Mouse (Mus musculus): ENCODE measurements around the gene Alkbh6. TPM values are rescaled to one million over a fixed set of nuclear protein-coding genes. Genes with fewer than 3 reads are reported as not detected.

Alkbh6 gene
- total RNA-seq, 2 experiments from 2014 or later: 22.0 to 23.0 TPM

- intact Hi-C loops (cut with DNase I): no loop called here
- no peak for DNase-seq
These were observed 51.5 kb downstream of the Alkbh6 start for GRCm38 (mm10) chr7:30360028-30360427.

- intact Hi-C loops (cut with DNase I): no loop called here
- DNase-seq: peak in 1 of 2 experiments; percentile 33
These were observed 54.3 kb downstream of the Alkbh6 start, which contains the start of gene Lrfn3 for GRCm38 (mm10) chr7:30362652-30363343. Lrfn3 (minus strand) TSS chr7:30362772.

- intact Hi-C loops (cut with DNase I): no loop called here
These were observed 54.8 kb downstream of the Alkbh6 start for GRCm38 (mm10) chr7:30363344-30363738.

More at GRCm38 (mm10) chr7:30363344-30363738, 54.8 kb downstream of the Alkbh6 start:
- no peak for DNase-seq

Other genes with a start within 250 kb of the Alkbh6 start
- gene Zfp82, start 235.8 kb upstream of the Alkbh6 start, total RNA-seq (2021): 1 to 10 TPM; 2.0 to 2.1 TPM
- not detected for gene Gm26920, start 218.3 kb upstream of the Alkbh6 start, total RNA-seq (2021)
- gene Zfp566, start 218.2 kb upstream of the Alkbh6 start, total RNA-seq (2021): 1 to 10 TPM; 1.5 to 1.8 TPM
- gene Zfp260, start 213.9 kb upstream of the Alkbh6 start, total RNA-seq (2021): 10 to 100 TPM; 35.9 to 40.9 TPM
- gene Zfp382, start 186.8 kb upstream of the Alkbh6 start, total RNA-seq (2021): 1 to 10 TPM; 4.2 to 4.4 TPM
- 10 to 100 TPM; 29.6 to 34.9 TPM for gene Zfp146, start 139.0 kb upstream of the Alkbh6 start, total RNA-seq (2021)
- 1,000 to 10,000 TPM; 1,873 to 1,882 TPM for gene Cox7a1, start 124.6 kb upstream of the Alkbh6 start, total RNA-seq (2021)
- gene Capns1, start 109.9 kb upstream of the Alkbh6 start, total RNA-seq (2021): 100 to 1,000 TPM; 285 to 301 TPM
- 10 to 100 TPM; 52.8 to 55.5 TPM for gene Polr2i, start 76.8 kb upstream of the Alkbh6 start, total RNA-seq (2021)
- 10 to 100 TPM; 47.4 to 60.8 TPM for gene Tbcb, start 76.4 kb upstream of the Alkbh6 start, total RNA-seq (2021)
- gene Ovol3, start 73.0 kb upstream of the Alkbh6 start, total RNA-seq (2021): not detected
- gene Thap8, start 28.6 kb upstream of the Alkbh6 start, total RNA-seq (2021): under 1 TPM; 0.22 to 0.43 TPM
- 1 to 10 TPM; 2.7 to 2.9 TPM for gene Wdr62, start 28.3 kb upstream of the Alkbh6 start, total RNA-seq (2021)
- gene Clip3, start 17.0 kb upstream of the Alkbh6 start, total RNA-seq (2021): 10 to 100 TPM in 1 of 2 experiments, 1 to 10 TPM in 1; 7.0 to 14.1 TPM
- 1 to 10 TPM; 1.4 to 1.8 TPM for gene Syne4, start 6.1 kb downstream of the Alkbh6 start, total RNA-seq (2021)
- under 1 TPM; 0.85 to 0.88 TPM for gene E130208F15Rik, start 13.0 kb downstream of the Alkbh6 start, total RNA-seq (2021)
- 10 to 100 TPM; 12.1 to 12.8 TPM for gene Sdhaf1, start 15.2 kb downstream of the Alkbh6 start, total RNA-seq (2021)
- 1 to 10 TPM in 1 of 2 experiments, under 1 TPM in 1; 0.83 to 1.2 TPM for gene Lrfn3, start 54.1 kb downstream of the Alkbh6 start, total RNA-seq (2021)
- gene Tyrobp, start 105.0 kb downstream of the Alkbh6 start, total RNA-seq (2021): 10 to 100 TPM; 18.6 to 19.9 TPM
- gene Hcst, start 111.1 kb downstream of the Alkbh6 start, total RNA-seq (2021): 1 to 10 TPM; 1.2 to 1.3 TPM
- gene Nfkbid, start 113.0 kb downstream of the Alkbh6 start, total RNA-seq (2021): under 1 TPM; 0.67 to 0.71 TPM
- 1 to 10 TPM; 4.0 to 4.4 TPM for gene Aplp1, start 136.8 kb downstream of the Alkbh6 start, total RNA-seq (2021)
- gene Kirrel2, start 149.0 kb downstream of the Alkbh6 start, total RNA-seq (2021): not detected
- not detected for gene Nphs1, start 149.6 kb downstream of the Alkbh6 start, total RNA-seq (2021)
- gene Prodh2, start 184.9 kb downstream of the Alkbh6 start, total RNA-seq (2021): not detected
- 1 to 10 TPM; 2.7 to 3.2 TPM for gene Arhgap33, start 226.3 kb downstream of the Alkbh6 start, total RNA-seq (2021)
- 100 to 1,000 TPM; 425 to 488 TPM for gene Hspb6, start 243.5 kb downstream of the Alkbh6 start, total RNA-seq (2021)
- gene Proser3, start 243.6 kb downstream of the Alkbh6 start, total RNA-seq (2021): 1 to 10 TPM; 4.6 to 5.3 TPM